Mouse (Mus musculus) layer of hippocampus, postnatal 25 days (tissue): ENCODE data around the gene Vmn1r7. TPM values are rescaled to one million over a fixed set of nuclear protein-coding genes. Genes with fewer than 3 reads are reported as not detected.
"Not testable (repeated sequence)": the region's sequence is repeated elsewhere in the genome, so short reads cannot be mapped to it uniquely, and the experiment has no call there.

Source experiments
- DNase-seq, 2 experiments: peaks; one replicate each; pipeline ENCODE4 v3.0.0; 2022; ENCODE audit warnings: mixed read lengths in 2 of 2, low spot score in 1 of 2; ENCODE audit errors: extremely low spot score in 1 of 2
- total RNA-seq, 2 experiments: library from RNA; stranded (reverse); gene quantifications; 2 replicates each; pipeline ENCODE4 v1.2.3; 2021

Vmn1r7 gene
- not detected for total RNA-seq

- not testable (repeated sequence) for DNase-seq
These were observed at the start of gene Vmn1r7 for GRCm38 (mm10) chr6:57025224-57025623. TSS of gene Vmn1r7 (minus strand) at chr6:57025324.

DNA sequence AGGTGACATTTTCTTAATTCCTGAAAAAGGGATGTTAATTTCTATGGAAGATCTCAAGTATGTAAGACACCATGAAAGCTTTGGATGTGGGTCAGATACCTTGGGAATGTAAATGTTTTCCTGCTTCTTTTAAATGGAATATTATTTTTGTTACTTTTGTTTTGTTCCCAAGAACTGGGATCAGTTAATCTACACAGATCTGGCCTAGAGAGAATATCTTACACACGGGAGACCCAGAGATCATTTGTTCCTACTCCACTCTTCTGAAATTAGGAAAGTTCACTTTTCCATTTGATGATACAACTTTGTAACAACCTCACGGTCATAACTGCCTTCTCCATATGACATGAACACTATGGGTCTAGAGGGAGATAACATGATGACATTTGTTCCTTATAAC, 41.4 kb upstream of the Vmn1r7 start, which contains the start of gene Vmn1r9:
TSS of gene Vmn1r9 (plus strand) at position 301 of the 400 bp plus-strand sequence.
- no peak for DNase-seq

- DNase-seq: no peak
These were observed 38.6 kb upstream of the Vmn1r7 start for GRCm38 (mm10) chr6:57063730-57064129.

DNA sequence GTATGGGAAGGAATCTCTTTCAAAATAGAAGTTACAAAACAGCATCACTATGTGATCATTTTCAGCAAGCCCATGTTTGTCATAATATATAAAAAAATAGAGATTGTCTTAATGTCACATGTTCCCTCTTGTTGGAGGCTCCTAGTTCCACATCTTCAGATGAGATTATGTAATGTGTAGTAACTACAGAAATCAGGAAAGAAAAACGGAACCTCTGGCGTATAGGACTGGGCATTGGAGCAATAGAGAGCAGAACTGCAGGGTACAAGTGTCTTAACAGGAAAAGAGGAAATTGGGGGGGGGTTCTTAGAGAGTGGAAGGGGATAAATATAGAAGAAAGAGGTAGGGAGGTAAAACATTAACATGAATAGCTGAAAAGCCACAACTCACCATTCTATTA, 9.6 kb upstream of the Vmn1r7 start:
- DNase-seq: no peak

- DNase-seq: no peak
These were observed 6.9 kb upstream of the Vmn1r7 start, which contains the start of gene Vmn1r8 for GRCm38 (mm10) chr6:57031984-57032383. TSS of gene Vmn1r8 (plus strand) at chr6:57032284.

- DNase-seq: no peak
These were observed 28.2 kb downstream of the Vmn1r7 start, which contains the start of gene Vmn1r6 for GRCm38 (mm10) chr6:56996943-56997342. TSS of gene Vmn1r6 (plus strand) at chr6:56997243.

Other genes with a start within 250 kb of the Vmn1r7 start
- gene Kbtbd2, start 227.5 kb downstream of the Vmn1r7 start, total RNA-seq: 10 to 100 TPM; 49.0 to 53.0 TPM
- 10 to 100 TPM; 26.6 to 29.5 TPM for gene Fkbp9, start 193.3 kb downstream of the Vmn1r7 start, total RNA-seq
- 10 to 100 TPM; 40.9 TPM for gene Nt5c3, start 101.4 kb downstream of the Vmn1r7 start, total RNA-seq
- gene Vmn1r4, start 101.3 kb downstream of the Vmn1r7 start, total RNA-seq: under 1 TPM; 0.16 to 0.22 TPM
- not detected for gene Vmn1r5, start 55.1 kb downstream of the Vmn1r7 start, total RNA-seq
- gene Vmn1r6, start 28.1 kb downstream of the Vmn1r7 start, total RNA-seq: not detected
- not detected for gene Vmn1r8, start 7.0 kb upstream of the Vmn1r7 start, total RNA-seq
- not detected for gene Vmn1r9, start 41.5 kb upstream of the Vmn1r7 start, total RNA-seq
- gene Vmn1r10, start 84.1 kb upstream of the Vmn1r7 start, total RNA-seq: not detected
- not detected for gene Vmn1r11, start 108.1 kb upstream of the Vmn1r7 start, total RNA-seq
- gene Vmn1r12, start 131.6 kb upstream of the Vmn1r7 start, total RNA-seq: not detected
- not detected for gene Vmn1r13, start 178.0 kb upstream of the Vmn1r7 start, total RNA-seq
- gene Vmn1r14, start 206.4 kb upstream of the Vmn1r7 start, total RNA-seq: not detected
- not detected for gene Vmn1r15, start 232.6 kb upstream of the Vmn1r7 start, total RNA-seq